Mouse (Mus musculus) lung, adult 2 months (tissue): ENCODE data around the gene Ddx11. TPM values are rescaled to one million over a fixed set of nuclear protein-coding genes. Genes with fewer than 3 reads are reported as not detected.

Experiments
- DNase-seq: peaks from one replicate; pipeline ENCODE4 v3.0.0; 2022
- H3K4me1 ChIP-seq: fragments of 200-500 bp; 2 replicates; pipeline ENCODE4 v1.6.1; 2011; ENCODE audit warnings: low read length; ENCODE audit not compliant: control insufficient read depth, insufficient read depth
- H3K4me3 ChIP-seq: fragments of 200-500 bp; replicated peaks from 2 replicates; pipeline ENCODE3; 2011; ENCODE audit warnings: low read depth, mild to moderate bottlenecking, control low read depth, low read length; ENCODE audit errors: extremely low read depth
- CTCF ChIP-seq: fragments of 200-500 bp; IDR thresholded peaks from 2 replicates; pipeline ENCODE4 v1.5.1; 2011; ENCODE audit warnings: mild to moderate bottlenecking, low read length, control low read depth; ENCODE audit not compliant: insufficient read depth
- POLR2A ChIP-seq: fragments of 200-500 bp; IDR thresholded peaks from 2 replicates; pipeline ENCODE4 v1.6.1; 2011; ENCODE audit warnings: low read depth, mild to moderate bottlenecking, control low read depth, low read length, borderline replicate concordance; ENCODE audit errors: extremely low read depth
- WGBS: fragments of 180-500 bp; shearing (Covaris S2); methylation state at CpG from one replicate; pipeline ENCODE4 v1.1.7; 2018; 5-methylcytosine and 5-hydroxymethylcytosine counted together
- polyA plus RNA-seq: library from polyadenylated mRNA; depleted of rRNA; stranded (reverse); fragments of >200 nt; gene quantifications from 2 replicates; pipeline ENCODE4 v1.2.3, GENCODE M21; 2012; rRNA removed

Ddx11 gene
- polyA plus RNA-seq = 3.0 and 4.4 TPM in 2 replicates

- Histone ChIP-seq H3K4me3 (peak within 1 kb of the TSS; percentile 71), H3K4me1 (0 out of 2 replicates have a peak, but pooled peaks cover 2% of the 10 kb centered on the region)
- WGBS = 4% methylated on average over 45 of the region's 45 CpGs
- no peak for TF ChIP-seq CTCF
- TF ChIP-seq POLR2A = peak; percentile 32; the same call in 1 of the 2 replicates
- DNase-seq = peak; percentile 96
These were observed at the start of gene Ddx11 for GRCm38 (mm10) chr17:66123066-66123815. Gene Ddx11, plus strand, starts transcription at chr17:66123520.

GRCm38 (mm10) chr17:66073971-66074370, 49.3 kb upstream of the Ddx11 start:
- H3K4me3 ChIP-seq = no peak overlapping the region
- 81% methylated on average over 7 of the region's 7 CpGs for WGBS
- no peak for DNase-seq
- no peaks in the 10 kb centered on the region for H3K4me1 ChIP-seq
- TF ChIP-seq CTCF (no peak), POLR2A (no peak)

- Histone ChIP-seq H3K4me3 (peak overlapping the region; percentile 67), H3K4me1 (no peaks in the 10 kb centered on the region)
- 2% methylated on average over 12 of the region's 12 CpGs for WGBS
- no peak for DNase-seq
- TF ChIP-seq POLR2A (no peak), CTCF (no peak)
These were observed 47.5 kb upstream of the Ddx11 start for GRCm38 (mm10) chr17:66075827-66076173.

GRCm38 (mm10) chr17:66076174-66076927, 47.0 kb upstream of the Ddx11 start:
- under 1% methylated on average over 73 of the region's 95 CpGs for WGBS
- DNase-seq = peak; percentile 57
- TF ChIP-seq POLR2A (no peak), CTCF (no peak)
- Histone ChIP-seq H3K4me3 (peak overlapping the region; percentile 67), H3K4me1 (no peaks in the 10 kb centered on the region)

GRCm38 (mm10) chr17:66076934-66077333, 46.4 kb upstream of the Ddx11 start, which contains the start of gene Ankrd12:
Gene Ankrd12, minus strand, starts transcription at chr17:66077089.
- TF ChIP-seq CTCF = no peak
- peak; percentile 48; the same call in 1 of the 2 replicates for TF ChIP-seq POLR2A
- peak; percentile 97 for DNase-seq
- Histone ChIP-seq H3K4me1 (no peaks in the 10 kb centered on the region), H3K4me3 (peak within 1 kb of the TSS; percentile 67)
- WGBS = 1% methylated on average over 53 of the region's 53 CpGs

- DNase-seq = no peak
- H3K4me1 ChIP-seq = no peaks in the 10 kb centered on the region
- peak overlapping the region; percentile 67 for H3K4me3 ChIP-seq
- TF ChIP-seq CTCF = no peak
- TF ChIP-seq POLR2A = no peak
- 0% methylated on average over 23 of the region's 23 CpGs for WGBS
These were observed 45.9 kb upstream of the Ddx11 start for GRCm38 (mm10) chr17:66077437-66077850.

GRCm38 (mm10) chr17:66084486-66084885, 38.8 kb upstream of the Ddx11 start:
- H3K4me1 ChIP-seq = no peaks in the 10 kb centered on the region
- DNase-seq = no peak
- no peak for TF ChIP-seq POLR2A
- no peak for TF ChIP-seq CTCF
- 66% methylated on average over 1 of the region's 1 CpGs for WGBS
- no peak overlapping the region for H3K4me3 ChIP-seq

- no peak for TF ChIP-seq POLR2A
- no peak for TF ChIP-seq CTCF
- Histone ChIP-seq H3K4me1 (no peaks in the 10 kb centered on the region), H3K4me3 (no peak overlapping the region)
- 65% methylated on average over 1 of the region's 1 CpGs for WGBS
- DNase-seq = no peak
These were observed 38.3 kb upstream of the Ddx11 start for GRCm38 (mm10) chr17:66085038-66085437.

GRCm38 (mm10) chr17:66090251-66090650, 33.1 kb upstream of the Ddx11 start:
- peaks cover 9% of the 10 kb centered on the region for H3K4me1 ChIP-seq
- no peak overlapping the region for H3K4me3 ChIP-seq
- TF ChIP-seq POLR2A = no peak
- TF ChIP-seq CTCF = no peak
- no peak for DNase-seq

- TF ChIP-seq POLR2A (no peak), CTCF (no peak)
- DNase-seq = no peak
- H3K4me1 ChIP-seq = peaks cover 9% of the 10 kb centered on the region
- 84% methylated on average over 2 of the region's 2 CpGs for WGBS
- H3K4me3 ChIP-seq = no peak overlapping the region
These were observed 31.9 kb upstream of the Ddx11 start for GRCm38 (mm10) chr17:66091392-66091791.

GRCm38 (mm10) chr17:66092065-66092464, 31.3 kb upstream of the Ddx11 start:
- TF ChIP-seq POLR2A (no peak), CTCF (no peak)
- WGBS = 74% methylated on average over 2 of the region's 2 CpGs
- H3K4me1 ChIP-seq = peaks cover 9% of the 10 kb centered on the region
- no peak for DNase-seq
- H3K4me3 ChIP-seq = no peak overlapping the region
